Mouse (Mus musculus) macrophage (primary cell): ENCODE measurements around the gene Zfp385a. TPM values are rescaled to one million over a fixed set of nuclear protein-coding genes. Genes with fewer than 3 reads are reported as not detected.
"Not testable (repeated sequence)": the region's sequence is repeated elsewhere in the genome, so short reads cannot be mapped to it uniquely, and the experiment has no call there.

ENCODE experiments used
- H3K27ac ChIP-seq: fragments of 350-480 bp; formaldehyde crosslinking; 2 replicates; pipeline ENCODE4 v1.9.0; 2021
- H3K36me3 ChIP-seq: fragments of 350-480 bp; formaldehyde crosslinking; 2 replicates; pipeline ENCODE4 v1.9.0; 2021; ENCODE audit errors: inconsistent target
- H3K4me3 ChIP-seq: fragments of 350-480 bp; formaldehyde crosslinking; 2 replicates; pipeline ENCODE4 v1.9.0; 2021; ENCODE audit errors: inconsistent target
- H3K79me2 ChIP-seq: fragments of 350-480 bp; formaldehyde crosslinking; 2 replicates; pipeline ENCODE4 v1.9.0; 2021; ENCODE audit errors: inconsistent target
- WGBS: methylation state at CpG from one replicate; pipeline ENCODE4 v1.1.7; 2026; ENCODE audit warnings: inconsistent platforms; ENCODE audit not compliant: missing documents; 5-methylcytosine and 5-hydroxymethylcytosine counted together
- polyA plus RNA-seq: library from polyadenylated mRNA; stranded (reverse); fragments of 250-400 nt; gene quantifications from 3 replicates; pipeline ENCODE4 v1.2.4, GENCODE M21; 2018; ENCODE audit warnings: inconsistent platforms

Zfp385a gene
- polyA plus RNA-seq, 1 experiment from 2014 or later, result 63.3 TPM

DNA sequence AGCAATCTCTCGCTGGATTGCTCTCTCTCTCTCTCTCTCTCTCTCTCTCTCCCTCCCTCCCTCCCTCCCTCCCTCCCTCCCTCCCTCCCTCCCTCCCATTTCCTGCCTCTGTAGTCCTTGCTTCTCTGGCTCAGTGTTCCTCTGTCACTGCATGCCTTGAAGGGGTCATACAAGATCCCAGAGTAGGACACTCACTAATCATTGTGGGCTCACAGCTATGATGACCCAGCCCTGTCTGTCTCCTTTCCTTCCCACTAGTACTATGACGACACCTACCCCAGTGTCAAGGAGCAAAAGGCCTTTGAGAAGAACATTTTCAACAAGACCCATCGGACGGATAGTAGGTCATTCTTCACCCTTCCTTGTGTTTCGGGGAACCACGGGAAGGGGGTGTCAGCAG is 49.5 kb downstream of the Zfp385a start:
- WGBS, result 95% methylated on average over 5 of the region's 6 CpGs
- peaks cover 56% of the 10 kb centered on the region for H3K36me3 ChIP-seq
- peaks cover 36% of the 10 kb centered on the region for H3K79me2 ChIP-seq
- H3K4me3 ChIP-seq, result no peak overlapping the region
- no peak overlapping the region for H3K27ac ChIP-seq

DNA sequence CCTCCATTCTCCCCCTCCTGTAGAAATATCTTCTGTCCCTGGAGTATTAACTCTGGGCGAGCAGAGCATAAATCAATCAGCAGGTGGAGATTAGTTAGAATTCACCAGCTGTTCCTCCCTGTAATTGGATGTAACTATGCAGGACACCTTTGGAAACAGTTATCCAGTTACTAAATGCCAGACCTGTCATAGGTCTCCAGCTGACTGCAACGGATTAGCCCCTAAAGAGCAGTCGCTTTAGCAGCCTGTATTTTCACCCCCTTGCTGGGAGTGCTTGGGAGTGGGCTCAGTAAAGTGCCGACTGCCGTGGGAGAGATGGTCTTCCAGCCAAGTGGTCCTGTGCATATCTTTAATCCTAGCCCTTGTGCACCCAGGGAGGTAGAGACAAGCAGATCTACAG is 50.3 kb downstream of the Zfp385a start:
- H3K4me3 ChIP-seq, result no peak overlapping the region
- H3K79me2 ChIP-seq, result peaks cover 44% of the 10 kb centered on the region
- H3K27ac ChIP-seq, result no peak overlapping the region
- WGBS, result 94% methylated on average over 5 of the region's 5 CpGs
- peaks cover 52% of the 10 kb centered on the region for H3K36me3 ChIP-seq

DNA sequence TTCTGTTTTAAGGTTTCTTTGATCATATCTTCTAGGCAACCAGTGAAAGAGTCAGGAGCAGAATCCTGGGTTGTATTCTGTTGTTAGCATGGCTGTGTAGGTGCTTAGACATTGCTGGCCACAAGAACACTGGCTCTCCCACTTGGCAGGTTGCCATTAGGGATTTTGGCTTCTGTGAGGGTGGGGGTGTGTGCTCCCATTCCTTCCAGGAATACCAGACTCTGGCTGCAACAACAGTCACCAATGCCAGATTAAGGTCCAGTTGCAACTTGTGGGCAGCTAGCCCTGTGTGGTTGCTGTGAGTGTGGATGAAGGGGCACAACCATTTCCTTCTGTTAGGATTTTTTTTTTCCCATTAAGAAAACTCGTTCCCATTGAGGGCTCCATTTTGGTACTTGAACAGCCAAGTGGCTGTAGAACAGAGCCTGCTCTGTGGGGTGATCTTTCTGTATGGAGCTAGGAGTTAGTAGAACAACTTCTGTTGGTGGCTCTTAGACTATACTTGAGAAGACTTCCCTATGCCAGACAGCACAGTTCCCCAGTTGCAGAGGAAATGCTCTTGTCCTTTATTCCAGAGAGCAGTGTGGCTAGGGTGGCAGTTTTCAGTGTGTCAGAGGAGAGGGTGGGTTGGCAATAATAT is 54.0 kb downstream of the Zfp385a start:
- Histone ChIP-seq H3K79me2 (peaks cover 81% of the 10 kb centered on the region), H3K4me3 (no peak overlapping the region), H3K36me3 (peaks cover 21% of the 10 kb centered on the region), H3K27ac (no peak overlapping the region)
- WGBS, result 8% methylated on average over 1 of the region's 1 CpGs

DNA sequence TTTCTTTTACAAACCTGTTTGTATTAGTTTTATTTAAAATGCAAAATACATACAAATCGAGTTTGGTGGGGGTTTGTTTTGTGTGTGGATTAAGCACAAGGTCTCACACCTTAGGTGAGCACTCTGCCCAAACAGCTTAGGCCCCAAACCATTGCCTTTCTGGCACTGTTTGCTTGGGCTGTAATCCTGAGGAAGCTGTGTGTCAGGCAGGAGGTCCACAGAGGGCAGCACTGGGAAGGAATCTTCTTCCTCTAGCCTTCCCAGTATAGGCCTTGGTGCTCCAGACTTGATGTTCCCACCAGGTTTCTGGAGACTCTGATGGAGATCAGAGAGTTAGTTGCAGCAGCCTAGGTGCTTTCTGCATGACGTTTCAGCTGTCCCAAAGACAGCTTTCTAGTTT is 55.2 kb downstream of the Zfp385a start:
- no peak overlapping the region for H3K27ac ChIP-seq
- H3K36me3 ChIP-seq, result peaks cover 11% of the 10 kb centered on the region; the same call in 1 of the 2 replicates
- no peak overlapping the region for H3K4me3 ChIP-seq
- WGBS, result 65% methylated on average over 2 of the region's 2 CpGs
- H3K79me2 ChIP-seq, result peaks cover 94% of the 10 kb centered on the region

GRCm38 (mm10) chr15:103284066-103284465 is 55.8 kb downstream of the Zfp385a start:
- 83% methylated on average over 2 of the region's 3 CpGs for WGBS
- peaks cover 100% of the 10 kb centered on the region for H3K79me2 ChIP-seq
- H3K36me3 ChIP-seq, result peaks cover 5% of the 10 kb centered on the region; the same call in 1 of the 2 replicates
- H3K4me3 ChIP-seq, result no peak overlapping the region
- no peak overlapping the region for H3K27ac ChIP-seq

DNA sequence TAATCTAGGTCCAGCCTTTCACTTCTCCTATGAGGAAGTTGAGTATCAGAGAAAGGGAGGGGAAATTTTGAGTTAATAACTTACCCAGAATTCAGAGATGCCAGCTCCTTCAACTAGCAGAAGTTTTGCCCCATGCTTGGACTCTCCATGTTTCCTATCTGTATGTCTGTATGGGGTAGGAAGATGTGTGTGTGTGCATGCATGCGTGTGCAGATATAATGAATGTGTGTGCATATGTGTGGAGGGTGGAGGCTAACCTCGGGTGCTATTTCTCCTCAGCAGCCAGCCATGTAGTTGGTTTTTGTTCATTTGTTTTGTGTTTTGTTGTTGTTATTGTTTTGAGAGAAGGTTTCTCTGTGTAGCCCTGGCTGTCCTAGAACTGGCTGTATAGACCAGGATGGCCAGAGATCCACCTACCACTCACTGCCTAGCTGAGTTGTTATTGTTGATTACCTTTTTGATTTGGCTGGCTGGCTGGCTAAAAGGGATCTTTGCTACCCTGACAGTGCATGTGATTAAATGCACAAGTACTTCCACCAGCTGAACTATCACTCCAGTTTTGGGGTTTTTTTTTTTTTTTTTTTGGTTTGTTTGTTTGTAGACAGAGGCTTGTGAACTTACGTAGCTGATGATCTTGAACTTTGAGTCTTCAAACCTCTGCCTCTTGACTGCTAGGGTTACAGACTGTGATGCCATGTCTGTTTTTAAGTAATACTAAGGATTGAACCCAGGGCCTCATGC is 58.3 kb downstream of the Zfp385a start:
- peaks cover 100% of the 10 kb centered on the region for H3K79me2 ChIP-seq
- H3K4me3 ChIP-seq, result no peak overlapping the region
- no peaks in the 10 kb centered on the region for H3K36me3 ChIP-seq
- 68% methylated on average over 3 of the region's 3 CpGs for WGBS
- H3K27ac ChIP-seq, result no peak overlapping the region

GRCm38 (mm10) chr15:103280817-103281464 is 59.0 kb downstream of the Zfp385a start:
- no peaks in the 10 kb centered on the region for H3K36me3 ChIP-seq

GRCm38 (mm10) chr15:103279750-103280149 is 60.1 kb downstream of the Zfp385a start:
- H3K36me3 ChIP-seq, result no peaks in the 10 kb centered on the region
- H3K79me2 ChIP-seq, result peaks cover 100% of the 10 kb centered on the region
- H3K27ac ChIP-seq, result no peak overlapping the region
- no peak overlapping the region for H3K4me3 ChIP-seq
- WGBS, result 42% methylated on average over 3 of the region's 3 CpGs

More at GRCm38 (mm10) chr15:103280817-103281464, 59.0 kb downstream of the Zfp385a start:
- Histone ChIP-seq H3K4me3 (no peak overlapping the region), H3K79me2 (peaks cover 100% of the 10 kb centered on the region), H3K27ac (no peak overlapping the region)
- 55% methylated on average over 3 of the region's 3 CpGs for WGBS

- H3K36me3 ChIP-seq, result no peaks in the 10 kb centered on the region
- no peak overlapping the region for H3K27ac ChIP-seq
- no peak overlapping the region for H3K4me3 ChIP-seq
- 82% methylated on average over 7 of the region's 7 CpGs for WGBS
- peaks cover 100% of the 10 kb centered on the region for H3K79me2 ChIP-seq
These were observed 61.9 kb downstream of the Zfp385a start for GRCm38 (mm10) chr15:103277949-103278348.

- H3K4me3 ChIP-seq, H3K27ac ChIP-seq, H3K36me3 ChIP-seq: not testable (repeated sequence)
- no CpG with 5 or more reads among the region's 3 CpGs for WGBS
- H3K79me2 ChIP-seq, result peaks cover 83% of the 10 kb centered on the region
These were observed 64.0 kb downstream of the Zfp385a start for GRCm38 (mm10) chr15:103275943-103276342.

- peak within 1 kb of the TSS; percentile 97 for H3K4me3 ChIP-seq
- H3K27ac ChIP-seq, result peak within 1 kb of the TSS; percentile 64
- H3K79me2 ChIP-seq, result peaks cover 50% of the 10 kb centered on the region
- no peaks in the 10 kb centered on the region for H3K36me3 ChIP-seq
- WGBS, result under 1% methylated on average over 38 of the region's 38 CpGs
These were observed 67.2 kb downstream of the Zfp385a start, which contains the start of gene Copz1 for GRCm38 (mm10) chr15:103272419-103273279. Copz1 (plus strand) TSS chr15:103272714.

- 85% methylated on average over 3 of the region's 4 CpGs for WGBS
- no peak overlapping the region for H3K4me3 ChIP-seq
- no peaks in the 10 kb centered on the region for H3K36me3 ChIP-seq
- peaks cover 13% of the 10 kb centered on the region for H3K79me2 ChIP-seq
- no peak overlapping the region for H3K27ac ChIP-seq
These were observed 71.0 kb downstream of the Zfp385a start for GRCm38 (mm10) chr15:103268903-103269302.

GRCm38 (mm10) chr15:103264794-103265193 is 75.1 kb downstream of the Zfp385a start:
- Histone ChIP-seq H3K27ac (no peak overlapping the region), H3K36me3 (no peaks in the 10 kb centered on the region), H3K4me3 (no peak overlapping the region), H3K79me2 (no peaks in the 10 kb centered on the region)
- 100% methylated on average over 2 of the region's 2 CpGs for WGBS
